Mouse (Mus musculus): Measurements from ENCODE around the gene Ppp1r21. TPM values are rescaled to one million over a fixed set of nuclear protein-coding genes. Genes with fewer than 3 reads are reported as not detected.

Ppp1r21 gene
- polyA plus RNA-seq, 1 experiment from 2014 or later: 21.4 TPM

GRCm38 (mm10) chr17:88552556-88552955 is 22.6 kb downstream of the Ppp1r21 start:
- Histone ChIP-seq H3K4me2 (replicated peaks) (no peak overlapping the region), H3K27me3 (no peaks in the 10 kb centered on the region), H3K4me3 (no peak overlapping the region), H3K9ac (no peak overlapping the region), H3K36me3 (peaks cover 28% of the 10 kb centered on the region), H3K4me1 (peaks cover 19% of the 10 kb centered on the region), H3K27ac (peak overlapping the region; percentile 25; the same call in 1 of the 2 replicates), H3K9me3 (no peaks in the 10 kb centered on the region)
- ATAC-seq (ENCODE audit: insufficient number of reproducible peaks, insufficient read depth, low FRiP score, low TSS enrichment): no peak; the same call in 1 of the 2 replicates
- WGBS: 12% methylated on average over 6 of the region's 6 CpGs

DNA sequence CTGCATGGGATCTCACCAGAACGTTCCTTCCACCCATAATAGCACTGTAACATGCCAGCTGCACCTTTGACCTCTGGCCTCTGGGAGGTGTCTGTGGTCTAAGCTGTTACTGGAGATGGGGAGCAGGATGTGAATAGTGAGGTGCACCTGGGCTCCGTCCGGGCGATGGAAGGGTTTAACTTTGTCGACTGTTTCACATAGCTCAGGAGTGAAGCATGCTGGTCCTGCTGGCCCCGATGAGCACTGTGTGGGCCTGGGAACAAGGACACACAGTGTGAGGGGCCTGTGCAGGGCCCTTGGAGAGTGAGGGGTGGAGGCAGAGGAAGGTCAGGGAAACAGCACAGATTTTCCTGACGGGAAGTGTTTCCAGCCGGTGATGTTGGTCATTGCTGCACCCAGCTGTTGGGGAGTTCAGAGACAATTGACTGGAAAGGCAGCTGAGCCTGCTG is 23.1 kb downstream of the Ppp1r21 start:
- Histone ChIP-seq H3K27ac (peak overlapping the region; percentile 25), H3K9ac (no peak overlapping the region), H3K4me1 (peaks cover 19% of the 10 kb centered on the region), H3K9me3 (no peaks in the 10 kb centered on the region), H3K4me2 (replicated peaks) (no peak overlapping the region), H3K27me3 (no peaks in the 10 kb centered on the region), H3K36me3 (peaks cover 24% of the 10 kb centered on the region), H3K4me3 (no peak overlapping the region)
- whole genome bisulfite sequencing: 27% methylated on average over 8 of the region's 8 CpGs
- peak; percentile 49; the same call in 1 of the 2 replicates for ATAC-seq (ENCODE audit: insufficient number of reproducible peaks, insufficient read depth, low FRiP score, low TSS enrichment)

GRCm38 (mm10) chr17:88553473-88554087 is 23.7 kb downstream of the Ppp1r21 start:
- Histone ChIP-seq H3K9me3 (no peaks in the 10 kb centered on the region), H3K4me3 (no peak overlapping the region), H3K27me3 (no peaks in the 10 kb centered on the region), H3K4me1 (peaks cover 19% of the 10 kb centered on the region), H3K4me2 (replicated peaks) (no peak overlapping the region), H3K27ac (0 out of 2 replicates have a peak overlapping the region, but pooled peaks have one; percentile 25), H3K9ac (no peak overlapping the region), H3K36me3 (peaks cover 22% of the 10 kb centered on the region)
- no peak for ATAC-seq (ENCODE audit: insufficient number of reproducible peaks, insufficient read depth, low FRiP score, low TSS enrichment)
- 85% methylated on average over 11 of the region's 11 CpGs for WGBS

- H3K27me3 ChIP-seq: no peaks in the 10 kb centered on the region
- 80% methylated on average over 13 of the region's 13 CpGs for WGBS
- no peak for ATAC-seq (ENCODE audit: insufficient number of reproducible peaks, insufficient read depth, low FRiP score, low TSS enrichment)
Observed at GRCm38 (mm10) chr17:88556176-88556575, 26.3 kb downstream of the Ppp1r21 start.

DNA sequence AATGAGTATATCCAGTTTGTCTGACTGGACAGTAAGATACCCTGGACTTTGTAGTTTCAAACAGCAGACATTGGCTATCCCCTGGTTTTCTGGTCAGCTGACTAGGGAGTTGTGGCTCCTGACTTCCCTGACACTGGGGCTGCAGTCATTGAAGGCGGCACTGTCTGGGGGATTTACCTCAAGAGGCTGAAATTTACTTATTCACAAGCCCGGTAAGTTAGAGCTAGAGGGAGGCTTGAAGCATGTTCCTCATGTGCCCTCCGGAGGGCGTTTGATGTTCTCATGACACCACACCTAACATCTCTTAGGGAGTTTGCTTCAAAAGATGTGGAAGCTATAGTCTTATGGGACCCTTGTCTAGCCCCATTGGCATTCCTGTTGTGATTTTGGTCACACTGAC is 26.8 kb downstream of the Ppp1r21 start:
- 83% methylated on average over 4 of the region's 4 CpGs for WGBS
- Histone ChIP-seq H3K4me3 (no peak overlapping the region), H3K9ac (no peak overlapping the region), H3K36me3 (peaks cover 13% of the 10 kb centered on the region), H3K4me1 (peaks cover 19% of the 10 kb centered on the region), H3K27ac (no peak overlapping the region), H3K27me3 (no peaks in the 10 kb centered on the region), H3K9me3 (no peaks in the 10 kb centered on the region), H3K4me2 (replicated peaks) (no peak overlapping the region)
- ATAC-seq (ENCODE audit: insufficient number of reproducible peaks, insufficient read depth, low FRiP score, low TSS enrichment): no peak

More at GRCm38 (mm10) chr17:88556176-88556575, 26.3 kb downstream of the Ppp1r21 start:
- Histone ChIP-seq H3K36me3 (peaks cover 13% of the 10 kb centered on the region), H3K4me2 (replicated peaks) (no peak overlapping the region), H3K9ac (no peak overlapping the region), H3K27ac (no peak overlapping the region), H3K4me3 (no peak overlapping the region), H3K4me1 (peaks cover 19% of the 10 kb centered on the region), H3K9me3 (no peaks in the 10 kb centered on the region)

DNA sequence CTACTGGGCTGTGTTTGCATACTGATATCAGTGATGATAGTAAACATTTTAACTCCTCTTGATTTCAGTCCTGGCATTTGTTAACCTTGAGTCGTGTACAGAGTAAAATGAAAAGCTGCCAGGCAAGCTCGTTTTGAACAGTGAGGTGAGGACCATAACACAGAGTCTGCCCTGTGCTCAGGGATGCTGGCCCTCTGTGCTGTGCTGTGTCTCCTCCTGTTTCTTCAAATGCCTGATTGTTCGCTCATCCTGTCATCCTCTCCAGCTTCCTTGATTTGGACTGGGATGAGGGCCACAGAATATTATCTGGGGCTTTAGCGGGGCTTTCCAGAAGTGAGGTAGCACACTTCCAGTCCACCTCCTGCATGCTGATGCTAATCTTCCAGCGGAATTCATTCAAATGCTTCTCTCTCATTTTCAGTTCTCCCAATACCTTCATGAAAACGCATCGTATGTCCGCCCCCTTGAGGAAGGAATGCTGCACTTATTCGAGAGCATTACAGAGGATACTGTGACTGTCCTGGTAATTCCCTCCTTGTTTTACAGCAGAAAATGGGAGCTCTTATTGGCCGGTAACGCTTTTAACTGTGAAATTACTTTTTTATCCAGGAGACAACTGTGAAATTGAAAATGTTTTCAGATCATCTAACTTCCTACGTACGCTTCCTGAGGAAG is 28.4 kb downstream of the Ppp1r21 start:
- no peak for ATAC-seq (ENCODE audit: insufficient number of reproducible peaks, insufficient read depth, low FRiP score, low TSS enrichment)
- H3K9ac ChIP-seq: no peak overlapping the region
- 0 out of 2 replicates have a peak overlapping the region, but pooled peaks have one; percentile 1 for H3K27ac ChIP-seq

GRCm38 (mm10) chr17:88563611-88564010 is 33.7 kb downstream of the Ppp1r21 start:
- ATAC-seq (ENCODE audit: insufficient number of reproducible peaks, insufficient read depth, low FRiP score, low TSS enrichment): no peak
- WGBS: 68% methylated on average over 3 of the region's 3 CpGs
- Histone ChIP-seq H3K4me1 (no peaks in the 10 kb centered on the region), H3K27me3 (no peaks in the 10 kb centered on the region), H3K36me3 (peaks cover 28% of the 10 kb centered on the region), H3K27ac (no peak overlapping the region), H3K4me2 (replicated peaks) (no peak overlapping the region), H3K9ac (no peak overlapping the region), H3K4me3 (no peak overlapping the region), H3K9me3 (no peaks in the 10 kb centered on the region)

More for the DNA sequence above, 28.4 kb downstream of the Ppp1r21 start:
- H3K27me3 ChIP-seq: no peaks in the 10 kb centered on the region
- 23% methylated on average over 13 of the region's 13 CpGs for WGBS
- no peaks in the 10 kb centered on the region for H3K9me3 ChIP-seq
- H3K4me1 ChIP-seq: peaks cover 5% of the 10 kb centered on the region; the same call in 1 of the 2 replicates
- no peak overlapping the region for H3K4me3 ChIP-seq
- no peak overlapping the region for H3K4me2 ChIP-seq (replicated peaks)
- peaks cover 24% of the 10 kb centered on the region for H3K36me3 ChIP-seq

GRCm38 (mm10) chr17:88569807-88570540 is 40.1 kb downstream of the Ppp1r21 start:
- no peak overlapping the region for H3K27ac ChIP-seq
- H3K27me3 ChIP-seq: no peaks in the 10 kb centered on the region
- WGBS: 86% methylated on average over 10 of the region's 10 CpGs
- H3K4me3 ChIP-seq: no peak overlapping the region
- peaks cover 53% of the 10 kb centered on the region for H3K36me3 ChIP-seq
- no peak for ATAC-seq (ENCODE audit: insufficient number of reproducible peaks, insufficient read depth, low FRiP score, low TSS enrichment)
- no peak overlapping the region for H3K4me2 ChIP-seq (replicated peaks)
- no peak overlapping the region for H3K9ac ChIP-seq
- H3K9me3 ChIP-seq: no peaks in the 10 kb centered on the region
- no peaks in the 10 kb centered on the region for H3K4me1 ChIP-seq

DNA sequence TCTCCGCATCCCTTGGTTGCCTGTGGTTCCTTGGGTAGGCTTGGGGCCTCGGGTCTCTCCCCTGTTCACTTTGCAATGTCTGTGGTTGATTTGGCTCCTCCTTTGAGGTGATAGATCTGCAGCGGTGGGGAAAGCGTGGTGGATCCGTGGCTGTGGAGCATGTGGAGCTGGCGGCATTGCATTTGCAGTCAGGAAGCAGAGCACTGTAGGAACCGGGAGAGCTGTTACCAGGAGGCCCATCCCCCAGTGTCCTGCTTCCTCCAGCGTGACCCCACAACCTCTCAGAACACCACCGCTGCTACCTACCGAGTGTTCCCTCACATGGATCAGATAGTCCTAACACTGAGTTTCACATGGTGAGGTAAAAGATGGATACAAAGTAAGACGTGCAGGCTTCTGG is 40.9 kb downstream of the Ppp1r21 start:
- Histone ChIP-seq H3K4me2 (replicated peaks) (no peak overlapping the region), H3K9me3 (no peaks in the 10 kb centered on the region), H3K4me3 (no peak overlapping the region), H3K27ac (no peak overlapping the region), H3K4me1 (no peaks in the 10 kb centered on the region), H3K9ac (no peak overlapping the region), H3K27me3 (no peaks in the 10 kb centered on the region), H3K36me3 (peaks cover 52% of the 10 kb centered on the region)
- WGBS: 76% methylated on average over 11 of the region's 11 CpGs
- ATAC-seq (ENCODE audit: insufficient number of reproducible peaks, insufficient read depth, low FRiP score, low TSS enrichment): no peak

- Histone ChIP-seq H3K27ac (no peak overlapping the region), H3K27me3 (no peaks in the 10 kb centered on the region), H3K9me3 (no peaks in the 10 kb centered on the region), H3K4me1 (no peaks in the 10 kb centered on the region), H3K4me3 (no peak overlapping the region), H3K36me3 (peaks cover 55% of the 10 kb centered on the region), H3K4me2 (replicated peaks) (no peak overlapping the region), H3K9ac (no peak overlapping the region)
- WGBS: 71% methylated on average over 5 of the region's 5 CpGs
- no peak for ATAC-seq (ENCODE audit: insufficient number of reproducible peaks, insufficient read depth, low FRiP score, low TSS enrichment)
Observed at GRCm38 (mm10) chr17:88574811-88575210, 44.9 kb downstream of the Ppp1r21 start.

- H3K9ac ChIP-seq: no peak overlapping the region
- H3K4me1 ChIP-seq: no peaks in the 10 kb centered on the region
- ATAC-seq (ENCODE audit: insufficient number of reproducible peaks, insufficient read depth, low FRiP score, low TSS enrichment): no peak
- no peak overlapping the region for H3K4me3 ChIP-seq
- H3K36me3 ChIP-seq: peaks cover 40% of the 10 kb centered on the region
- H3K9me3 ChIP-seq: no peaks in the 10 kb centered on the region
- H3K4me2 ChIP-seq (replicated peaks): no peak overlapping the region
- no peak overlapping the region for H3K27ac ChIP-seq
- H3K27me3 ChIP-seq: no peaks in the 10 kb centered on the region
- 88% methylated on average over 20 of the region's 20 CpGs for WGBS
Observed at GRCm38 (mm10) chr17:88578522-88579242, 48.8 kb downstream of the Ppp1r21 start.
